Mouse (Mus musculus): ENCODE data around the gene Spint1.

- no peak for TF ChIP-seq CTCF (IDR thresholded peaks at IDR 0.05; ENCODE audit: low read depth, low read length)
- TF ChIP-seq GATA1 (IDR thresholded peaks at IDR 0.05; ENCODE audit: borderline replicate concordance, low read length), result no peak
- no peak for TF ChIP-seq TAL1 (conservative IDR thresholded peaks at IDR 0.05; ENCODE audit: low read depth, low read length)
Observed at GRCm38 (mm10) chr2:119293311-119293710, 56.1 kb downstream of the Spint1 start.
